Mouse (Mus musculus) kidney, postnatal 10 days (tissue): ENCODE data around the gene Inka2.

ENCODE experiments used
- DNase-seq: peaks from one replicate; pipeline ENCODE4 v3.0.0; 2021; ENCODE audit warnings: mixed read lengths

Gene Inka2

GRCm38 (mm10) chr3:105733538-105733937, 29.1 kb downstream of the Inka2 start:
- no peak for DNase-seq

- no peak for DNase-seq
These were observed 30.9 kb downstream of the Inka2 start for GRCm38 (mm10) chr3:105735285-105735684.

- no peak for DNase-seq
These were observed 31.7 kb downstream of the Inka2 start for GRCm38 (mm10) chr3:105736148-105736547.

GRCm38 (mm10) chr3:105737070-105737469, 32.7 kb downstream of the Inka2 start:
- no peak for DNase-seq

- DNase-seq: no peak
These were observed 33.3 kb downstream of the Inka2 start for GRCm38 (mm10) chr3:105737666-105738065.

GRCm38 (mm10) chr3:105746542-105746941, 42.1 kb downstream of the Inka2 start:
- no peak for DNase-seq

- DNase-seq: no peak
These were observed 46.4 kb downstream of the Inka2 start for GRCm38 (mm10) chr3:105750810-105751209.

- DNase-seq: no peak
These were observed 49.8 kb downstream of the Inka2 start for GRCm38 (mm10) chr3:105754184-105754583.

- DNase-seq: no peak
These were observed 50.7 kb downstream of the Inka2 start for GRCm38 (mm10) chr3:105755123-105755522.

- DNase-seq: no peak
These were observed 52.1 kb downstream of the Inka2 start for GRCm38 (mm10) chr3:105756505-105756904.

GRCm38 (mm10) chr3:105757323-105758083, 53.1 kb downstream of the Inka2 start:
- DNase-seq: no peak

- no peak for DNase-seq
These were observed 53.7 kb downstream of the Inka2 start for GRCm38 (mm10) chr3:105758098-105758497.

GRCm38 (mm10) chr3:105758658-105759057, 54.3 kb downstream of the Inka2 start:
- no peak for DNase-seq

GRCm38 (mm10) chr3:105760063-105760462, 55.7 kb downstream of the Inka2 start:
- no peak for DNase-seq

- DNase-seq: no peak
These were observed 58.9 kb downstream of the Inka2 start for GRCm38 (mm10) chr3:105763132-105763851.

- DNase-seq: no peak
These were observed 64.1 kb downstream of the Inka2 start for GRCm38 (mm10) chr3:105768529-105768928.

GRCm38 (mm10) chr3:105769380-105769779, 65.0 kb downstream of the Inka2 start:
- no peak for DNase-seq
